Mouse (Mus musculus) stomach, embryonic 14.5 days (tissue): ENCODE results near the gene Mcrip1. TPM values are rescaled to one million over a fixed set of nuclear protein-coding genes. Genes with fewer than 3 reads are reported as not detected.
A peak's percentile ranks its signal among the peaks of the same experiment; 100 is the strongest.

ENCODE experiments used
- ATAC-seq: fragments of 200-750 bp; cut with Nextera tagmentation; 2 replicates; pipeline ENCODE4 v1.8.0; 2017; ENCODE audit warnings: low read depth, moderate TSS enrichment; ENCODE audit not compliant: insufficient number of reproducible peaks, insufficient read depth, low FRiP score
- H3K27ac ChIP-seq: fragments of 300-500 bp; sonication (generic); 2 replicates; pipeline ENCODE4 v1.5.1; 2014; ENCODE audit warnings: mild to moderate bottlenecking, low read length, moderate library complexity, mixed read lengths
- H3K27me3 ChIP-seq: fragments of 300-500 bp; sonication (generic); 2 replicates; pipeline ENCODE4 v1.6.1; 2014; ENCODE audit warnings: low read length, control low read depth, mixed read lengths; ENCODE audit not compliant: control insufficient read depth, insufficient read depth
- H3K36me3 ChIP-seq: fragments of 300-500 bp; sonication (generic); 2 replicates; pipeline ENCODE4 v1.6.1; 2014; ENCODE audit warnings: mild to moderate bottlenecking, control low read depth, low read length, moderate library complexity, mixed read lengths; ENCODE audit not compliant: control insufficient read depth, insufficient read depth
- H3K4me1 ChIP-seq: fragments of 300-500 bp; sonication (generic); 2 replicates; pipeline ENCODE4 v1.6.1; 2014; ENCODE audit warnings: low read length, control low read depth, mixed read lengths; ENCODE audit not compliant: control insufficient read depth, insufficient read depth
- H3K4me2 ChIP-seq: fragments of 300-500 bp; sonication (generic); replicated peaks from 2 replicates; pipeline ENCODE4 v1.6.1; 2014; ENCODE audit warnings: low read depth, low read length, control low read depth
- H3K4me3 ChIP-seq: fragments of 300-500 bp; sonication (generic); 2 replicates; pipeline ENCODE4 v1.5.1; 2014; ENCODE audit warnings: low read depth, low read length, control low read depth
- H3K9ac ChIP-seq: fragments of 300-500 bp; sonication (generic); replicated peaks from 2 replicates; pipeline ENCODE4 v1.6.1; 2014; ENCODE audit warnings: low read depth, mild to moderate bottlenecking, control low read depth, low read length, moderate library complexity, mixed read lengths
- H3K9me3 ChIP-seq: fragments of 300-500 bp; sonication (generic); 2 replicates; pipeline ENCODE4 v1.6.1; 2016; ENCODE audit warnings: low read depth, low read length, control low read depth; ENCODE audit not compliant: control insufficient read depth
- WGBS: fragments of 180-500 bp; shearing (Covaris S2); extraction: QIAGEN DNeasy Blood & Tissue Kit; methylation state at CpG from one replicate; pipeline ENCODE4 v1.1.7; 2014; 5-methylcytosine and 5-hydroxymethylcytosine counted together
- polyA plus RNA-seq: library from polyadenylated mRNA; unstranded; fragments of >200 nt; fragmentation: Nextera tagmentation; extraction: Ambion mirVana; gene quantifications from 2 replicates; pipeline ENCODE4 v1.2.1, GENCODE M21; 2014

Gene Mcrip1
- polyA plus RNA-seq, 1 experiment from 2014 or later: 239 TPM

DNA sequence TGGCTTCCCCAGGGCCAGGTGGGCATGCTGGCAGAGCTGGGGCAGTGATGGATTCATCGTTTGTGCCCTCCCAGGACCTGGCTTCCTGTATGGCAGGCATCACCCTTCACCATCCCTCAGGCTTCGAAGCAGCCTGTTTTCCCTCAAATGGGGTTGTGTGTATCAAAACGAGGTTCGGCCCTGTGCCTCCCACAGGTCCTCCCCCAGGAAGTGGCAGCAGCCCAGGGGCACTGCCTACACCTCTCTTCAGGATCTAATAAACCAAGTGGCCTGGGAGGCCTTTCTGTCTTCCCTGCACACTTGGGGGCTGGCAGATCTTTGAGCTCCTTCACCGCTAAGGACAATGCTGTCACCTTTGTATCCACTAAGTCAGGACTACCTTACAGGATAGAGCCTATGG lies 50.6 kb downstream of the Mcrip1 start:
- Histone ChIP-seq H3K4me3 (no peak overlapping the region), H3K4me2 (no peak overlapping the region), H3K4me1 (no peaks in the 10 kb centered on the region), H3K9me3 (no peaks in the 10 kb centered on the region), H3K27me3 (no peaks in the 10 kb centered on the region), H3K27ac (no peak overlapping the region; the same call in 1 of the 2 replicates), H3K36me3 (peaks cover 38% of the 10 kb centered on the region), H3K9ac (no peak overlapping the region)
- WGBS: 84% methylated on average over 5 of the region's 5 CpGs
- ATAC-seq: no peak

DNA sequence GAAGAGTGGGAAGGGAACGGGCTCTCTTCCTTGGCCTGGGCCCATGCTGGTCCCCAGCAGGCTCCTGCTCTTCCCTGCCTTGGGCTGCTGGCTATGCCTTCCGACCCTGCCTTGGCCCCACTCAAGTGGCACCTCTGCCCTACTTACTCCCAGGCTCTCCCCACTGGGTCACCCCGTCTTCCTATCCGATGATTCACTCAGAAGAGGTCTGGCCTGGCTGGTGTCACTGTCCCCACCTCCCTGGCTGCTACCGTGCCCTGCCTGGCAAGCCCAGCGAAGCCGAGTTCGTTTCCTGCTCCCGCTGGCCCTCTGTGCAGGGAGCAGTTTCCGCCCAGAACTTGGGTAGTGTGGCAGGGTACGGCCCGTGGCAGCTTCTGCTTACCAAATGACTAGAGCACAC lies 51.3 kb downstream of the Mcrip1 start:
- no peaks in the 10 kb centered on the region for H3K27me3 ChIP-seq
- no peak for ATAC-seq

DNA sequence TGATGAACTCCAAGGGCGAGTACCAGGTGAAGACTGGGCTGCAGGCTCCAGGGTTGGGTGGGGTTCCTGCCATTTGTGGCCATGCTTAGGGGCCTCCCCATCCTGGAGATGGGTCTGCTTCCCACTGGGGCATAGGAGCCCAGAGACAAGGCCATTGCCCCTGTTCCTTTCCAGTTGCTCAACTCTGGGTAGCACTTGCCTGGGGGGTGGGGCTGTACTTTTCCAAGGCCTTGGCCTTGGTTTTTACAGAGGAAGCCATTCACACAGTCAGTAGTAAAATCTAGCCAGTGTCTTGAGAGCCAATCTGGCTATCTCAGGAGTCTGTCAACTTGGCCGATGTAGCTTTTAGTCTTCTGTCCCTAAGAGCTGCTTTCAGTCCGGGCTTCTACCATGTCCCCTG lies 52.1 kb downstream of the Mcrip1 start:
- peaks cover 38% of the 10 kb centered on the region for H3K36me3 ChIP-seq
- H3K27ac ChIP-seq: no peak overlapping the region
- H3K4me3 ChIP-seq: no peak overlapping the region
- ATAC-seq: no peak
- H3K4me1 ChIP-seq: peaks cover 10% of the 10 kb centered on the region
- 90% methylated on average over 3 of the region's 3 CpGs for WGBS
- H3K9ac ChIP-seq: no peak overlapping the region
- H3K9me3 ChIP-seq: no peaks in the 10 kb centered on the region
- H3K4me2 ChIP-seq: no peak overlapping the region
- no peaks in the 10 kb centered on the region for H3K27me3 ChIP-seq

More for the DNA sequence above, 51.3 kb downstream of the Mcrip1 start:
- no peaks in the 10 kb centered on the region for H3K9me3 ChIP-seq
- 93% methylated on average over 12 of the region's 12 CpGs for WGBS
- peaks cover 38% of the 10 kb centered on the region for H3K36me3 ChIP-seq
- peaks cover 5% of the 10 kb centered on the region for H3K4me1 ChIP-seq
- H3K4me3 ChIP-seq: no peak overlapping the region
- H3K4me2 ChIP-seq: no peak overlapping the region
- H3K27ac ChIP-seq: no peak overlapping the region
- H3K9ac ChIP-seq: no peak overlapping the region

DNA sequence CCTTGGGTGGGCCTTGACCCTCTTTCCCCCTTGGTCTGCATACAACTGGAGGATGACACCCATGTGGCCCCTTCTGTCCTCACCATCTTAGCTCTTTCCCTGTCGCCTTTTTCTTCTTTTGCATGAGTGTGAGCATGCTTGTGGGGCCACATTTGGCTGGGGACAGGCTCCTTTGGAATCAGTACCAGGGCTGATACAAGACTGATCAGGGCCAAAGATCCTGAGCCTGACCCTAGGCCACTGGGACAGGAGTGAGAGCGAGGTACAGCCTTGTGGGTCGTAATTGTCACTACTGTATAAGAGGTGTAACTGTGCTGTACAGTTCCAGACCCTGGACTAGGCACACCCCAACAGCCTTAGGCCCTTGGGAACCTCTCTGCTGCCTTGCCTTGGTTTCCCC lies 55.6 kb downstream of the Mcrip1 start:
- WGBS: 75% methylated on average over 3 of the region's 3 CpGs
- H3K27ac ChIP-seq: no peak overlapping the region
- no peaks in the 10 kb centered on the region for H3K9me3 ChIP-seq
- no peak overlapping the region for H3K9ac ChIP-seq
- peaks cover 47% of the 10 kb centered on the region for H3K36me3 ChIP-seq
- H3K27me3 ChIP-seq: no peaks in the 10 kb centered on the region
- no peak overlapping the region for H3K4me3 ChIP-seq
- peaks cover 22% of the 10 kb centered on the region for H3K4me1 ChIP-seq
- peak overlapping the region; percentile 91; the same call in 1 of the 2 replicates for H3K4me2 ChIP-seq
- no peak for ATAC-seq

DNA sequence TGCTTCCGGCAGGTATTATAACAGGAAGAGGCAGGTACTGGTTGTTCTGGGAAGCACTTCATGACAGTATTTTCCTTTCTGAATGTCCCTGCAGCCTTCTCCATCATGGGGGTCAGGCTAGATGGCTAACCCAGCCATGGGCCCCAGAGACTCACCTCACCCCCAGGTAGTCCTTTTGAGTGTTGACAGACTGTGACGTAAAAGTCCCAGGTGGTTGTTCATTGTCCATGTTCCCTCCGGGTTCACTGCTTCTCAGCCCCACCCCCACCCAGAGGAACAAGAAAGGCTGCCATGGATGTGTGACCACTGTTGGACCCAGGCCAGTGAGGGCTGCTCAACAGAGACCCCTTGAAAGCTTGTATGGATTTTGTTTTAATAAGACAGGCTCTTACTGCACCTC lies 56.2 kb downstream of the Mcrip1 start:
- no peak overlapping the region; the same call in 1 of the 2 replicates for H3K27ac ChIP-seq
- no peak for ATAC-seq
- peak overlapping the region; percentile 91 for H3K4me2 ChIP-seq
- peaks cover 47% of the 10 kb centered on the region for H3K36me3 ChIP-seq
- WGBS: 44% methylated on average over 3 of the region's 3 CpGs
- peaks cover 22% of the 10 kb centered on the region for H3K4me1 ChIP-seq
- no peak overlapping the region for H3K9ac ChIP-seq
- H3K9me3 ChIP-seq: no peaks in the 10 kb centered on the region
- peak overlapping the region; percentile 91 for H3K4me3 ChIP-seq
- no peaks in the 10 kb centered on the region for H3K27me3 ChIP-seq

Other genes starting within 250 kb of the Mcrip1 start
- gene Actg1, start 201.2 kb downstream of the Mcrip1 start, polyA plus RNA-seq: 2,902 and 3,014 TPM in 2 replicates
- gene Fscn2, start 188.2 kb downstream of the Mcrip1 start, polyA plus RNA-seq: 0.30 and 0.59 TPM in 2 replicates
- 35.7 and 40.2 TPM in 2 replicates for gene Faap100, start 171.0 kb downstream of the Mcrip1 start, polyA plus RNA-seq
- gene Nploc4, start 112.0 kb downstream of the Mcrip1 start, polyA plus RNA-seq: 32.9 and 37.0 TPM in 2 replicates
- gene Tspan10, start 107.1 kb downstream of the Mcrip1 start, polyA plus RNA-seq: not detected in 2 replicates
- 0.21 TPM in 1 of 2 replicates, not detected in the other for gene Pde6g, start 96.2 kb downstream of the Mcrip1 start, polyA plus RNA-seq
- 15.0 and 15.3 TPM in 2 replicates for gene Oxld1, start 91.7 kb downstream of the Mcrip1 start, polyA plus RNA-seq
- gene Ccdc137, start 91.6 kb downstream of the Mcrip1 start, polyA plus RNA-seq: 30.9 and 31.1 TPM in 2 replicates
- 43.3 and 49.4 TPM in 2 replicates for gene Arl16, start 82.1 kb downstream of the Mcrip1 start, polyA plus RNA-seq
- 150 and 153 TPM in 2 replicates for gene Mrpl12, start 65.1 kb downstream of the Mcrip1 start, polyA plus RNA-seq
- gene Slc25a10, start 57.9 kb downstream of the Mcrip1 start, polyA plus RNA-seq: 66.5 and 75.1 TPM in 2 replicates
- 1.2 and 1.9 TPM in 2 replicates for gene Gcgr, start 19.0 kb downstream of the Mcrip1 start, polyA plus RNA-seq
- not detected in 2 replicates for gene Ppp1r27, start 1.4 kb upstream of the Mcrip1 start, polyA plus RNA-seq
- gene P4hb, start 23.5 kb upstream of the Mcrip1 start, polyA plus RNA-seq: 768 and 850 TPM in 2 replicates
- 575 and 578 TPM in 2 replicates for gene Arhgdia, start 31.9 kb upstream of the Mcrip1 start, polyA plus RNA-seq
- 314 and 411 TPM in 2 replicates for gene Alyref, start 48.6 kb upstream of the Mcrip1 start, polyA plus RNA-seq
- gene Anapc11, start 48.7 kb upstream of the Mcrip1 start, polyA plus RNA-seq: 234 and 267 TPM in 2 replicates
- 13.0 and 13.7 TPM in 2 replicates for gene Npb, start 58.8 kb upstream of the Mcrip1 start, polyA plus RNA-seq
- 119 and 135 TPM in 2 replicates for gene Pcyt2, start 68.2 kb upstream of the Mcrip1 start, polyA plus RNA-seq
- gene Sirt7, start 75.5 kb upstream of the Mcrip1 start, polyA plus RNA-seq: 31.1 and 36.1 TPM in 2 replicates
- 21.2 and 25.0 TPM in 2 replicates for gene Mafg, start 83.9 kb upstream of the Mcrip1 start, polyA plus RNA-seq
- 28.1 and 28.6 TPM in 2 replicates for gene Pycr1, start 94.0 kb upstream of the Mcrip1 start, polyA plus RNA-seq
- gene Myadml2, start 98.4 kb upstream of the Mcrip1 start, polyA plus RNA-seq: not detected in 2 replicates
- gene Notum, start 111.4 kb upstream of the Mcrip1 start, polyA plus RNA-seq: 14.0 and 14.2 TPM in 2 replicates
- gene Aspscr1, start 123.2 kb upstream of the Mcrip1 start, polyA plus RNA-seq: 115 and 116 TPM in 2 replicates
- 152 and 165 TPM in 2 replicates for gene Cenpx, start 164.0 kb upstream of the Mcrip1 start, polyA plus RNA-seq
- 48.6 and 55.2 TPM in 2 replicates for gene Lrrc45, start 164.2 kb upstream of the Mcrip1 start, polyA plus RNA-seq
- gene Rac3, start 171.7 kb upstream of the Mcrip1 start, polyA plus RNA-seq: 11.1 and 11.7 TPM in 2 replicates
- 33.2 TPM in 2 replicates for gene Dcxr, start 177.6 kb upstream of the Mcrip1 start, polyA plus RNA-seq
- 36.9 and 46.6 TPM in 2 replicates for gene Cbr2, start 182.4 kb upstream of the Mcrip1 start, polyA plus RNA-seq
- 3.6 and 5.4 TPM in 2 replicates for gene Hmga1b, start 213.1 kb upstream of the Mcrip1 start, polyA plus RNA-seq
- gene Rfng, start 234.5 kb upstream of the Mcrip1 start, polyA plus RNA-seq: 27.8 and 29.5 TPM in 2 replicates
- gene Gps1, start 234.5 kb upstream of the Mcrip1 start, polyA plus RNA-seq: 218 and 224 TPM in 2 replicates
- gene Dus1l, start 246.7 kb upstream of the Mcrip1 start, polyA plus RNA-seq: 59.7 and 66.9 TPM in 2 replicates